8 mouse cellular contexts compared by ENCODE assay signal in genomic region chr1:180696626-180697352, GRCm38 (mm10). TPM values are rescaled to one million over a fixed set of nuclear protein-coding genes. Genes with fewer than 3 reads are reported as not detected.
DNase-seq lines count a peak whose midpoint lies in the region; ATAC-seq lines count a peak whose summit lies in the region.

TSS of gene Mixl1 (minus strand) at chr1:180697034.

- peaks cover 6% of the 10 kb centered on the region for H3K36me3 ChIP-seq in forebrain, embryonic 14.5 days (ENCODE audit: control insufficient read depth, insufficient read depth, low read length)
- no peaks in the 10 kb centered on the region for H3K36me3 ChIP-seq in limb, embryonic 11.5 days (ENCODE audit: control insufficient read depth, insufficient read depth, low read length)
- no peaks in the 10 kb centered on the region for H3K36me3 ChIP-seq in neural tube, embryonic 14.5 days (ENCODE audit: control insufficient read depth, insufficient read depth, low read length)

- ATAC-seq in CD4-positive, CD25-positive, alpha-beta regulatory T cell, adult 4 months = no peak
- ATAC-seq in forebrain, embryonic 14.5 days = peak; percentile 46; the same call in 1 of the 2 replicates
- ATAC-seq in limb, embryonic 11.5 days (ENCODE audit: insufficient number of reproducible peaks, low FRiP score, low TSS enrichment, low read depth) = peak; percentile 54
- ATAC-seq in neural tube, embryonic 14.5 days (ENCODE audit: low read depth) = no peak

- 1% methylated on average over 68 of the region's 79 CpGs for WGBS in forebrain, embryonic 14.5 days
- WGBS in limb, embryonic 11.5 days = under 1% methylated on average over 74 of the region's 79 CpGs
- under 1% methylated on average over 75 of the region's 79 CpGs for WGBS in neural tube, embryonic 14.5 days

- peak; percentile 9 for DNase-seq in CD4-positive, CD25-positive, alpha-beta regulatory T cell, adult 2 months (ENCODE audit: low read depth, low spot score)
- DNase-seq in CD4-positive helper T cell, adult 2 months (ENCODE audit: low read depth, low spot score) = peak; percentile 8
- DNase-seq in forebrain, embryonic 14.5 days (ENCODE audit: low spot score) = peak; percentile 37
- peak; percentile 62 for DNase-seq in limb, embryonic 11.5 days (ENCODE audit: low spot score)
- no peak for DNase-seq in frontal cortex, adult 2 months (ENCODE audit: extremely low spot score in 1 of 2, low spot score in 1 of 2)
- DNase-seq in frontal cortex, postnatal 36 days (ENCODE audit: low spot score in 2 of 2) = no peak

- no peaks in the 10 kb centered on the region for H3K9me3 ChIP-seq in forebrain, embryonic 14.5 days (replicated peaks; ENCODE audit: control insufficient read depth, low read length)
- no peaks in the 10 kb centered on the region for H3K9me3 ChIP-seq in limb, embryonic 11.5 days (ENCODE audit: control insufficient read depth, low read length)
- no peaks in the 10 kb centered on the region for H3K9me3 ChIP-seq in neural tube, embryonic 14.5 days (ENCODE audit: control insufficient read depth, low read length)

- H3K27me3 ChIP-seq in forebrain, embryonic 14.5 days (replicated peaks; ENCODE audit: control insufficient read depth, insufficient read depth, low read length) = peaks cover 35% of the 10 kb centered on the region
- H3K27me3 ChIP-seq in limb, embryonic 11.5 days (ENCODE audit: control insufficient read depth, insufficient read depth, low read length) = peaks cover 31% of the 10 kb centered on the region
- peaks cover 26% of the 10 kb centered on the region for H3K27me3 ChIP-seq in neural tube, embryonic 14.5 days (ENCODE audit: control insufficient read depth, insufficient read depth, low read length)

- H3K27ac ChIP-seq in forebrain, embryonic 14.5 days (ENCODE audit: low read depth, low read length) = no peak within 1 kb of the TSS
- H3K27ac ChIP-seq in limb, embryonic 11.5 days (replicated peaks; ENCODE audit: low read depth, low read length) = no peak within 1 kb of the TSS
- no peak within 1 kb of the TSS for H3K27ac ChIP-seq in neural tube, embryonic 14.5 days (ENCODE audit: low read depth, low read length)

- H3K4me1 ChIP-seq in forebrain, embryonic 14.5 days (ENCODE audit: control insufficient read depth, insufficient read depth, low read length) = no peaks in the 10 kb centered on the region
- H3K4me1 ChIP-seq in limb, embryonic 11.5 days (ENCODE audit: control insufficient read depth, insufficient read depth, low read length) = peaks cover 5% of the 10 kb centered on the region; the same call in 1 of the 2 replicates
- H3K4me1 ChIP-seq in neural tube, embryonic 14.5 days (ENCODE audit: control insufficient read depth, insufficient read depth, low read length) = peaks cover 4% of the 10 kb centered on the region

- H3K4me2 ChIP-seq in forebrain, embryonic 14.5 days (ENCODE audit: low read length) = peak within 1 kb of the TSS; percentile 52
- H3K4me2 ChIP-seq in limb, embryonic 11.5 days (ENCODE audit: low read depth, severe bottlenecking) = peak within 1 kb of the TSS; percentile 64
- H3K4me2 ChIP-seq in neural tube, embryonic 14.5 days (ENCODE audit: low read depth, low read length) = peak within 1 kb of the TSS; percentile 41

- peak within 1 kb of the TSS; percentile 29 for H3K4me3 ChIP-seq in forebrain, embryonic 14.5 days (ENCODE audit: low read depth, low read length)
- peak within 1 kb of the TSS; percentile 43 for H3K4me3 ChIP-seq in limb, embryonic 11.5 days (ENCODE audit: low read depth, low read length)
- H3K4me3 ChIP-seq in neural tube, embryonic 14.5 days (ENCODE audit: low read depth, low read length) = peak within 1 kb of the TSS; percentile 27

- peak within 1 kb of the TSS; percentile 35 for H3K9ac ChIP-seq in forebrain, embryonic 14.5 days (ENCODE audit: low read length)
- no peak within 1 kb of the TSS; the same call in 1 of the 2 replicates for H3K9ac ChIP-seq in limb, embryonic 11.5 days (ENCODE audit: low read length)
- H3K9ac ChIP-seq in neural tube, embryonic 14.5 days (replicated peaks; ENCODE audit: low read depth, low read length) = no peak within 1 kb of the TSS

RNA-seq across cellular contexts. Expression of gene Mixl1, which starts in this region (rescaled TPM):
- under 1 TPM in 1 of 2 experiments, not detected in 1; 0.19 TPM for polyA plus RNA-seq in CD4-positive, CD25-positive, alpha-beta regulatory T cell, adult 4 months (2017; shearing (Covaris generic))
- 0.14 and 0.27 TPM in 2 replicates for polyA plus RNA-seq in forebrain, embryonic 14.5 days (2014; fragmentation: Nextera tagmentation; extraction: Ambion mirVana)
- 0.15 and 0.18 TPM in 2 replicates for polyA plus RNA-seq in limb, embryonic 11.5 days (2014; fragmentation: Nextera tagmentation; extraction: Ambion mirVana)
- polyA plus RNA-seq in neural tube, embryonic 14.5 days (2014; fragmentation: Nextera tagmentation; extraction: Ambion mirVana) = not detected in 2 replicates
- not detected in 2 replicates for polyA plus RNA-seq in frontal cortex, adult 2 months (2012; rRNA removed)

Comparison
In these comparisons a context has a peak if more than half of its experiments do, and no peak if none do; other contexts are left out.
1. Peak in DNase-seq, ATAC-seq, H3K4me3 ChIP-seq, H3K9ac ChIP-seq and H3K4me2 ChIP-seq in forebrain, embryonic 14.5 days; RNA of the gene not detected or under 1 TPM.
2. Peak in DNase-seq, ATAC-seq, H3K4me3 ChIP-seq and H3K4me2 ChIP-seq in limb, embryonic 11.5 days; RNA of the gene not detected or under 1 TPM.
3. DNase-seq: peak in CD4-positive, CD25-positive, alpha-beta regulatory T cell, adult 2 months (single experiment) and CD4-positive helper T cell, adult 2 months (single experiment); none in frontal cortex, adult 2 months (0 of 2) and frontal cortex, postnatal 36 days (0 of 2).
4. Peak in every context shown above with its lines, with median percentiles within 50 percentile points of each other: H3K4me2 ChIP-seq and H3K4me3 ChIP-seq.